Mouse (Mus musculus): ENCODE measurements around the gene Slain2.

DNA sequence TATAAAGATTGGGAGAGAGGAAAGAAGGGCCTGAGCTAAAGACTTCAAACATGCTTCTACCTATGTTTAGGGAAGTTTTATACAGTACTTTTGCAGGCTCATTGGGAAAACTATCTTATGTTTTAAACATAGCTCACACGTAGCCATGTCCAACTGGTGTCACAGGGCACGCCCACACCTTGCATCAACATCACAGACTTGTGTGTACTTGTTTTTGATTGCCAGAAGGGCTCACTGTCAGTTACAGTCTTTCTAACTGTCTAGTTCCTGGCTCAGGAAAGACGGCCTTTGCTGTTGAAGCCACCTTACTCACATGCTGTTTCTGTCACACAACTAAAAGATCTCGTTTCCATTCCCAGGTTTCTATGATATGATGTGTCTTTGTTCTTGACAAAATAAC lies 62.4 kb downstream of the Slain2 start:
- TF ChIP-seq CTCF (IDR thresholded peaks at IDR 0.05; ENCODE audit: low read depth, low read length) = no peak
- TF ChIP-seq EP300 (IDR thresholded peaks at IDR 0.05; ENCODE audit: insufficient read depth, low read depth, low read length) = no peak
- no peak for TF ChIP-seq POLR2A (IDR thresholded peaks at IDR 0.05; ENCODE audit: insufficient read depth, low read length)
